Mouse (Mus musculus): Measurements from ENCODE around the gene Ccna2.

- no peak for TF ChIP-seq EP300 (IDR thresholded peaks at IDR 0.05)
- TF ChIP-seq CTCF (IDR thresholded peaks at IDR 0.05): no peak
These were observed 40.7 kb upstream of the Ccna2 start for GRCm38 (mm10) chr3:36612687-36613086.

Data from lung, postnatal 0 days (tissue).